Mouse (Mus musculus) liver, postnatal 0 days (tissue): ENCODE measurements at regions not wholly inside any gene's neighbourhood (a gene's known extent, or its start where the extent isn't known, plus 50 kb on each side); places are given as distances from the start of the nearest gene placed in this dataset.

Experiments
- CTCF ChIP-seq: sonication (generic); IDR thresholded peaks from 2 replicates; pipeline ENCODE4 v1.5.1; 2016; ENCODE audit warnings: antibody characterized with exemption, low read depth
- EP300 ChIP-seq: IDR thresholded peaks from 2 replicates; pipeline ENCODE4 v1.6.1; 2016; ENCODE audit warnings: antibody characterized with exemption, low read depth, mild to moderate bottlenecking

GRCm38 (mm10) chr15:38166476-38166875, 741.1 kb downstream of the 4930447A16Rik start:
- TF ChIP-seq CTCF (no peak), EP300 (no peak)
